Mouse (Mus musculus) CH12.LX (cell line): ENCODE measurements around the gene Tln2. TPM values are rescaled to one million over a fixed set of nuclear protein-coding genes. Genes with fewer than 3 reads are reported as not detected.

ENCODE experiments used
- polyA plus RNA-seq: library from polyadenylated mRNA; unstranded; fragments of >175 nt; gene quantifications from 2 replicates; pipeline ENCODE4 v1.2.1, GENCODE M21; 2012; ENCODE audit warnings: low read depth; ENCODE audit not compliant: insufficient read length
- total RNA-seq, 2 experiments: library from RNA; depleted of rRNA; stranded (reverse); fragments of 300-350 nt in 1 of 2; fragments of >200 nt in 1 of 2; gene quantifications; 2 replicates each; pipeline ENCODE4 v1.2.3; 2012 to 2014

The Tln2 gene
- total and polyA plus RNA-seq, 3 experiments, result 2.6 to 4.4 (median 4.4) TPM

Other genes starting within 250 kb of the Tln2 start
- gene C2cd4b, start 199.7 kb upstream of the Tln2 start, total RNA-seq (2012; rRNA removed), result not detected in 2 replicates
- not detected in 2 replicates for gene C2cd4b, start 199.7 kb upstream of the Tln2 start, total RNA-seq (2014; rRNA removed)
- gene C2cd4b, start 199.7 kb upstream of the Tln2 start, polyA plus RNA-seq, result not detected in 2 replicates